Mouse (Mus musculus): ENCODE data around the gene Gnpat. TPM values are rescaled to one million over a fixed set of nuclear protein-coding genes. Genes with fewer than 3 reads are reported as not detected.

Gnpat gene
- polyA plus RNA-seq, 1 experiment from 2014 or later: 118 TPM

GRCm38 (mm10) chr8:124917741-124918484 lies 55.1 kb downstream of the Gnpat start:
- Histone ChIP-seq H3K27ac (ENCODE audit: low read depth) (no peak overlapping the region), H3K9ac (no peak overlapping the region), H3K9me3 (ENCODE audit: low read depth, low read length) (no peaks in the 10 kb centered on the region), H3K4me3 (ENCODE audit: low read depth, low read length) (no peak overlapping the region), H3K27me3 (ENCODE audit: insufficient read depth, low read length) (no peaks in the 10 kb centered on the region), H3K36me3 (ENCODE audit: insufficient read depth) (peaks cover 29% of the 10 kb centered on the region), H3K4me1 (ENCODE audit: insufficient read depth) (no peaks in the 10 kb centered on the region), H3K4me2 (no peak overlapping the region)
- ATAC-seq (ENCODE audit: insufficient read depth) (no peak), DNase-seq (no peak)
- WGBS: 77% methylated on average over 18 of the region's 18 CpGs
- no peak for TF ChIP-seq CTCF (IDR thresholded peaks at IDR 0.05; ENCODE audit: low read depth)

- Histone ChIP-seq H3K27ac (ENCODE audit: low read depth) (no peak overlapping the region), H3K9ac (no peak overlapping the region), H3K36me3 (ENCODE audit: insufficient read depth) (no peaks in the 10 kb centered on the region), H3K9me3 (ENCODE audit: low read depth, low read length) (no peaks in the 10 kb centered on the region), H3K4me1 (ENCODE audit: insufficient read depth) (no peaks in the 10 kb centered on the region), H3K27me3 (ENCODE audit: insufficient read depth, low read length) (no peaks in the 10 kb centered on the region), H3K4me2 (no peak overlapping the region), H3K4me3 (ENCODE audit: low read depth, low read length) (no peak overlapping the region)
- ATAC-seq (ENCODE audit: insufficient read depth) (no peak), DNase-seq (no peak)
- 50% methylated on average over 18 of the region's 18 CpGs for WGBS
- no peak for TF ChIP-seq CTCF (IDR thresholded peaks at IDR 0.05; ENCODE audit: low read depth)
Observed at GRCm38 (mm10) chr8:124921369-124922279, 58.8 kb downstream of the Gnpat start.

- no peak overlapping the region for H3K4me3 ChIP-seq (ENCODE audit: low read depth, low read length)
- ATAC-seq (ENCODE audit: insufficient read depth) (no peak), DNase-seq (no peak)
- no peak for TF ChIP-seq CTCF (IDR thresholded peaks at IDR 0.05; ENCODE audit: low read depth)
- no peaks in the 10 kb centered on the region for H3K9me3 ChIP-seq (ENCODE audit: low read depth, low read length)
- no peaks in the 10 kb centered on the region for H3K4me1 ChIP-seq (ENCODE audit: insufficient read depth)
- H3K27me3 ChIP-seq (ENCODE audit: insufficient read depth, low read length): no peaks in the 10 kb centered on the region
- no peak overlapping the region for H3K27ac ChIP-seq (ENCODE audit: low read depth)
- H3K4me2 ChIP-seq: no peak overlapping the region
- no peak overlapping the region for H3K9ac ChIP-seq
- 73% methylated on average over 11 of the region's 11 CpGs for WGBS
- no peaks in the 10 kb centered on the region; the same call in 1 of the 2 replicates for H3K36me3 ChIP-seq (ENCODE audit: insufficient read depth)
Observed at GRCm38 (mm10) chr8:124922490-124923089, 59.8 kb downstream of the Gnpat start.

- Histone ChIP-seq H3K4me1 (ENCODE audit: insufficient read depth) (no peaks in the 10 kb centered on the region), H3K27ac (ENCODE audit: low read depth) (no peak overlapping the region)
Observed at GRCm38 (mm10) chr8:124923971-124924652, 61.3 kb downstream of the Gnpat start.

GRCm38 (mm10) chr8:124925544-124926266 lies 62.9 kb downstream of the Gnpat start:
- no peak for TF ChIP-seq CTCF (IDR thresholded peaks at IDR 0.05; ENCODE audit: low read depth)
- no peak for ATAC-seq (ENCODE audit: insufficient read depth)
- WGBS: 44% methylated on average over 14 of the region's 14 CpGs
- H3K36me3 ChIP-seq (ENCODE audit: insufficient read depth): no peaks in the 10 kb centered on the region; the same call in 1 of the 2 replicates
- H3K4me3 ChIP-seq (ENCODE audit: low read depth, low read length): no peak overlapping the region
- no peaks in the 10 kb centered on the region for H3K4me1 ChIP-seq (ENCODE audit: insufficient read depth)
- H3K27me3 ChIP-seq (ENCODE audit: insufficient read depth, low read length): no peaks in the 10 kb centered on the region
- H3K4me2 ChIP-seq: no peak overlapping the region
- H3K9me3 ChIP-seq (ENCODE audit: low read depth, low read length): no peaks in the 10 kb centered on the region
- DNase-seq: no peak
- H3K9ac ChIP-seq: no peak overlapping the region
- H3K27ac ChIP-seq (ENCODE audit: low read depth): peak overlapping the region; percentile 47; the same call in 1 of the 2 replicates

More at GRCm38 (mm10) chr8:124923971-124924652, 61.3 kb downstream of the Gnpat start:
- H3K4me2 ChIP-seq: no peak overlapping the region
- H3K9me3 ChIP-seq (ENCODE audit: low read depth, low read length): no peaks in the 10 kb centered on the region
- DNase-seq: no peak
- H3K4me3 ChIP-seq (ENCODE audit: low read depth, low read length): no peak overlapping the region
- no peak overlapping the region for H3K9ac ChIP-seq
- no peak for TF ChIP-seq CTCF (IDR thresholded peaks at IDR 0.05; ENCODE audit: low read depth)
- H3K27me3 ChIP-seq (ENCODE audit: insufficient read depth, low read length): no peaks in the 10 kb centered on the region
- 87% methylated on average over 15 of the region's 15 CpGs for WGBS
- no peak for ATAC-seq (ENCODE audit: insufficient read depth)
- no peaks in the 10 kb centered on the region; the same call in 1 of the 2 replicates for H3K36me3 ChIP-seq (ENCODE audit: insufficient read depth)

- Histone ChIP-seq H3K4me1 (ENCODE audit: insufficient read depth) (no peaks in the 10 kb centered on the region), H3K9ac (no peak overlapping the region), H3K9me3 (ENCODE audit: low read depth, low read length) (no peaks in the 10 kb centered on the region), H3K4me3 (ENCODE audit: low read depth, low read length) (no peak overlapping the region), H3K4me2 (no peak overlapping the region), H3K27me3 (ENCODE audit: insufficient read depth, low read length) (no peaks in the 10 kb centered on the region), H3K27ac (ENCODE audit: low read depth) (peak overlapping the region; percentile 9; the same call in 1 of the 2 replicates), H3K36me3 (ENCODE audit: insufficient read depth) (no peaks in the 10 kb centered on the region; the same call in 1 of the 2 replicates)
- DNase-seq (peak; percentile 46), ATAC-seq (ENCODE audit: insufficient read depth) (peak; percentile 52; the same call in 1 of the 2 replicates)
- no peak for TF ChIP-seq CTCF (IDR thresholded peaks at IDR 0.05; ENCODE audit: low read depth)
- 36% methylated on average over 10 of the region's 10 CpGs for WGBS
Observed at GRCm38 (mm10) chr8:124926351-124926771, 63.5 kb downstream of the Gnpat start.

Measured in lung, embryonic 14.5 days (tissue).